Mouse (Mus musculus) heart, adult 18-20 months (tissue): ENCODE results near the gene Utp4. TPM values are rescaled to one million over a fixed set of nuclear protein-coding genes. Genes with fewer than 3 reads are reported as not detected.

Experiments used
- DNase-seq, 2 experiments: peaks; one replicate each; pipeline ENCODE4 v3.0.0; 2021 to 2022; ENCODE audit warnings: mixed read lengths in 1 of 2
- total RNA-seq, 2 experiments: library from RNA; stranded (reverse); gene quantifications; 2 replicates each; pipeline ENCODE4 v1.2.3; 2021

Utp4 gene
- total RNA-seq, 2 experiments from 2014 or later = 21.4 to 22.7 TPM

DNA sequence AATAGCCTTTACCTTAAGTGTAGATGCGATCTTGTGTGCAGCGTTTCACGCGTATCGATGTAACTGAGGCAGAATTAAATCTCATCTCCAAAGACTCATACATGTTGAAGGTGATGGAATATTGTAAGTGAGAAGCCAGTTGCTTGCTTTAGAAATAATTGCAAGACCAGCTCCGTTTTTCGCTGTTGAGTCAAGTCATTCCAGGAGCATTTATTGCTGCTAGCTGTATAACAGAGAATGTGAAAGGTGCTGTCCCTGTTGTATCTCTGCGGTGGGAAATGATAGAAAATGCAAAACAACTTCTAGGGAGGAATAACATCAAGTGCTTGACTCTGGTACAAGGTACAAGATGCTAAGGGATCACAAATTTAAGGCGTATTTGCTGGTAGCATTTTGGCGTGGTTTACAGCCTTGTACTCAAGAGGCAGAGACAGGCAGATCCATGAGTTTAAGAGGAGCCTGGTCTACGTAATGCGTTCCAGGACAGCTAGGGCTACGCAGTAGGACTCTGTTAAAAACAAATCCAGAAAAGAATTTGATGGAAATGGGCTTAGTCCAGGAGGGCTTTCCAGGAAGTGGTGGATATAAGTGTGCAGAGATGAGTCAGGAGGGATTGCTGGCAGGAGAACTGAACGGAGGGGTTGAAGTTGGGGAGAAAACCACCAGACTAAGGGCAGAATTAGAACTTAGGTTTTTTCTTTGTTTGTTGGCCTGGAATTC, 43.8 kb downstream of the Utp4 start:
- DNase-seq = peak in 1 of 2 experiments; percentile 36

DNA sequence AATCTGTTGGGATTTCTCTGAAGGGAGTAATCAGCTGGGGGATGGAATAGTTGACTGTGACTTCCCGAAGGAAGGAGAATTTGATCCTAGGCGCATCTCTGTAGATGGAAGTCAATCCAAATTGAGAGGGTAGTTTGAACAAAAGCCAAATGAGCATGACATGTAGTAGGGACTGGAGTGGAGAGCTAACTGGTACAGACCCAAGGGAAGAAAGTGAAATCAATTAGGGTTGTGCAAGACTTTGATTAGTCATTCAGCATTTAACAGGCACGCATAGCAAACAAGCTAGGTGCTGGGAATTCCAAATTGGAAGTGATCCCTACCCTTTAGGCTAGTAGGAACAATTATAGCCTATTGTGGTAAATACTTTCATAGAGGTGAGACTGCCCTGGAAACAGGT, 48.4 kb downstream of the Utp4 start:
- peak; percentile 43 for DNase-seq

DNA sequence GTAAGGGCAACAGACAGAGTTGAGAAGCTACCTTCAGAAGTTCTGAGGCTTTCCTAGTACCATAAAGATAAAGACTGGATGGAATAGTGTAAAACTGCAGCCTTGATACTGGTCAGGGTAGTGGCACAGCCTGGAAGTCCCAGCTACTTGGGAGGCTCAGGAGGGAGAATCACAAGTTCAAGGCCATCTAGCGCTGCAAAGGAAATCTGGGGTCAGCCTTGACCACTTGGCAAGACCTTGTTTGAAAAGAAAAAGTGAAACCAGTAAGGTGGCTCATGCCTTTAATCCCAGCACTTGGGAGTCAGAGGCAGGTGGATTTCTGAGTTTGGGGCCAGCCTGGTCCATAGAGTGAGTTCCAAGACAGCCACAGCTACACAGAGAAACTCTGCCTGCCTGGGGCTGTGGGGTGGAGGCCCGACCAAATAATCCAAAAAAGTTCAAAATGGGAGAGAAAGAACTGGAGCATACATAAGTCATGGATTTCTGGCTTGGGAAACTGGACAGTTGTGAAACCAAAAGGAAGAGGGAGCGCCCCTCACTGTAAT, 50.5 kb downstream of the Utp4 start:
- peak in 1 of 2 experiments; percentile 22 for DNase-seq

DNA sequence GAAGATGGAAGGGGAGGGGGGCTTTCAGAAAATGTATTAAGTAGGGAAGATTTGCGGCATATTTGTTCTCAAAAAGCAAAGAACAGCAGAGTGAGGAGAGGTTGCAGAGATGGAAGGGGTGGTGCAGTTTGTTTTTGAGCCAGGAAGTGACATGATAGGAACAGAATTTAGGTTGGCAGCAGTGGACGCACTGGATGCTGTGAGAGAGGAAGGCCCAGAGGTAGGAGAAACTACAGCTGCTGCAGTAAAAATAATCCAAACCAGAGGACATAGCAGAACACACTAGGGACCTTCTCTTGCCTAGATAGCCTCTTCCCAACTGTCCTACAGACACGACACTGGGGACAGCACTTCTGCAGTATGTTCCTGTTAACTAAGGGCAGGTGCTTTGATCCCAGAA, 51.3 kb downstream of the Utp4 start:
- peak; percentile 75 to 86 for DNase-seq

DNA sequence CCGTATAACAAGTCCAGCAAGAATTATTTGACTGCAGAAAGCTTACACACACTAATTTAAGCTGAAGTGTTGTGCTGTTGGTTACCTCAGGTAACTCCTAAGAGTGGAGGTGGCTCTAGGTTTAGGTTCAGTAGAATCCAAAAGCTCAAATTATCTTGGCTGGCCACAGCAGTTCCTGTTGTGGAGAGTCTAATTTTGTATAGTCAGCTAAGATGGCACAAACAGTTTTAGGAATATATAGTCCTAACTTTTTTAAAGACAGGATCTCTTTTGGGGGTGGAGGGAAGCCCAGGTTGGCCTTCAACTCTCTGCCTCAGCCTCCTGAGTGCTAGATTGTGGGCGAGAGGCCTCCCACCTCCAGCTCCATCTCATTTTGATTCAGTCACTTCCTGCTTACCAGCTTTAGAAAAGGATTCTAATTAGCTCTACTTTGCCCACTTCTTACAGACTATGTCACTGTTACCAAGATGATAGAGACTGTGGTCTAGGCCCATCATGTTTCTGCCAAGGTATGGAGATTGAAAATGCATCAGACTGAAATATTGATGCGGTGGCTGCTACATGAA, 55.3 kb downstream of the Utp4 start:
- no peak for DNase-seq

DNA sequence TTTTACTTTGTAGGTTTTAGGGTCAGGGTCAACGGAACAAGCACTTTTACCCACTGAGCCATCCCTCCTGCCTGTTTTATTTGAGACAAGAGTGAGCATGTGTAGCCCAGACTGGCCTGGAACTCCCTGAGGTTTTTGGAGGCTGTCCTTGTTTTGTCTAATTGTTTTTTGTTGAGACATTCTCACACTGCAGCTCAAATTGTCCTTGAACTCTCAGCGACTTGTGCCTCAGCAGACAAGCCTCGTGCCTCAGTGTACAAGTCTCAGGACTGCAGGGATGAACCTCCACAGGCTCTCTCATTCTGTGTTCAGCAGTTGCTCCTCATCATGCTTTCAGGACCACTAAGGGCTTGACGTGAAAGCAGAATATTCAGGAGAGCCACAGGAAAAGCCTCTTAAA, 58.3 kb downstream of the Utp4 start:
- no peak for DNase-seq

DNA sequence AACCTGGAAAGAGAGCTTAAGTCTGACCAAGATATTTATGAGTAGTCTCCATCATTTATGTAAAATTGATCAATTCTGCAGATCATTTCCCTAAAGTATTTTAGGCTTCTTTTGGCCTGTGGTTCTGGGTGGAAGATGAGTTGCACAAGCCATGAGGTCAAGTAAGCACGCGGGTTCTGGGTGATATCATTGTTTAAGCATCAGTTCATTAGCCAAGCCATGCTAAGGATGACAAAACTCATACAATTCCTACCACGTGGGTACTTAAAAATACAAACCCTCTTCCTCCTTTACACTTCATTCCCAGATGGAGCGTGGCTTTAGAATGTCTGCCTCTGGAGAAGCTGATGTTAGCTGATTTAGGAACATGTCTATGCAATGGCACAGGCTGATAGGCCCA, 60.1 kb downstream of the Utp4 start:
- peak in 1 of 2 experiments; percentile 34 for DNase-seq

DNA sequence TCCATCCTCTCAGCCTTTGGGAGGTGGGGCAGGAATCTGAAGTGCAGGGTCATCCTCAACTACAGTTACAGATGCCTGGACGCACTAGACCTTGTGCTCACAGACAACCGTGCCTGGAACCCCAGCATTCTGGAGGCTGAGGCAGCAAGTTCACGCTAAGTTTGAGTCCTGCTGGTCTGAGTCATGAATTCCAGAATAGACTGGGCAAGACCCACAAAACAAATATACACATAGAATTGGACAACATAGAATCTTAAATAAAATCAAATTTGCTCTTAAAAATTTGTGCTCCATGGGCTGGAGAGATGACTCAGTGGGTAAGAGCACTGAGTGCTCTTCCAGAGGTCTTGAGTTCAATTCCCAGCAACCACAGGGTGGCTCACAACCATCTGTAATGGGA, 63.6 kb downstream of the Utp4 start:
- no peak for DNase-seq

DNA sequence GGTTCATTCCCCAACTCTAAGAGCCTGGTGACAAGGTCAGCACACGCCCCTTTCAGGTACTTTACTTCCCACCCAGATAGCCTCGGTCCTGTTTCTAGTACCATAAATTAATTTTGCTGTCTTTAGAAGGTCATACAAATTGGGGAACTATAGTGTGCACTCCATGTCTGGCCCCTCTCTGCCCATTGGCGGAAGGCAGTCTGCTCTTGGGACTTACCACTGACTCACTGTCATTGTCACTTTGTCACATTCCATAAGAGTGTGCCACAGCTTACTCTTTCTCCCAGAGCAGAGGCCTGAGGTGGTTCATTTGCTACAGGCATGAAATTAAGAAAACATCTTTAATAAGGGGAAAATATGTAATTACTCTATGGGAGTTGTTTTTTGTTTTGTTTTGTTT, 64.8 kb downstream of the Utp4 start:
- no peak for DNase-seq

DNA sequence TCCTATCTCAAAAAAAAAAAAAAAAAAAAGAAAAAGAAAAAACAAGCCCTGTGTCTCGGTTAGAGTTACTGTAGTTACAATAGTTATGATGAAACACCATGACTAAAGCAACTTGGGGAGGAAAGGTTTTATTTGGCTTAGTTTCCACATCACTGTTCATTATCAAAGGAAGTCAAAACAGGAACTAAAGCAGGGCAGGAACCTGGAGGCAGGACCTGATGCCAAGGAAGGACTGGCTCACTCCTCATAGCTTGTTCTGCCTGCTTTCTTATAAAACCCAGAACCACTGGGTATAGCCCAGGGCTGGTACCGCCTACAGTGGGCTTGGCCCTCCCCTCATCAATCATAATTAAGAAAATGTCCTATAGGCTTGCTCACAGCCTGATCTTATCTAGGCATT, 66.2 kb downstream of the Utp4 start:
- DNase-seq = no peak

DNA sequence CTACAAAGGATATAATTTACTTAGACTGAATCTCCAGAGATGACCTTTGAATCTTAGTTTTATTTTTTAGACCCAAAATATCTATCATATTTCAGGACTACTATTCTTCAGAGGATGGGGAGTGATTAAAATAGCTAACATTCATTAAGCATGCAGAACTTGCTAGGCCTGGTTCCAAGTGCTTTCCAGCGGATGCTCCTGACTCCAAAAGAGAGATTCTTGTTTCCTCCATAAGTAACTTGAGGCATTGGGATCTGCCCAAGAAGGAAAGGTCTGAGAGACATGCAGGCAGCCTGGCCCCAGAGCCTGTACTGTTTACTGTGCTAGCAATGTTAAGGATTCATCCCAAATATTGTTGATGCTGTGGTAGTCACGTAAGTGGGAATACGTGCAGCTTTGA, 68.9 kb downstream of the Utp4 start:
- DNase-seq = peak; percentile 37 to 42

DNA sequence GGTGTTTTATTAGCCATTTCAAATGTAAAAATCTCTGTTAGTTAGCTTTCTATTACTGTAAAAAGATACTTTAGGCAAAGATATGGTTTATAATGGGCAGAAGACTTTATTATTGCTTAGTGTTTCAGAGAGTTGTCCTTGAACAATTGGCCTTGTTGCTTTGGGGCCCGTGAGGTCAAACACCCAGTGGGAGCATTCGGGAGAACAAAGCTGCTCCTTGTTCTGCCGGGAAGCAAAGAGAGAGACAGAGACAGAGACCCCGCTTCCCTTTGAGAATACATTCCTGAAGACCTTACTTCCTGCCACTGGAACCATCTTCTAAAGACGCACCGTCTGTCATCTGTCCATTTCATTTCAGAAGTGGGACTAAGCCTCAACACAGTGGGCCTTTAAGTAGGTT, 69.9 kb downstream of the Utp4 start:
- DNase-seq = no peak

DNA sequence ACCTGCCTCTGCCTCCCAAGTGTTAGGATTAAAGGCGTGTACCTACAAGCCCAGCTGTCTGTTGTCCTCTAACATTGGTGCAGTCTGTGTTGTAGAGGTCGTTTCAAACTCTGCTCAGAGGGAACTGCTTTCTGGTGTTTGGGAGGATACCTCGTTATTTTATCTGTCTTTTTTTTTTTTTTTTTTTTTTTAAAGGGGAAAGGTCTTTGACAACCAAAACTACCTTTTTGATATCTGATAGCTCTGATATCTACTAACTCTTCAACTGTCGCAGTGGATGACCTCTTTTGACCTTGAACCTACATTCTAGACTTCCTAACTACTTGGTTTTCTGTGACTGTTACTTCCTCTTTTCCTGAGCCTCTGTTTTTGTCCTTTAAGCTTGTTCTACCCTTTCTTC, 71.1 kb downstream of the Utp4 start:
- no peak for DNase-seq

DNA sequence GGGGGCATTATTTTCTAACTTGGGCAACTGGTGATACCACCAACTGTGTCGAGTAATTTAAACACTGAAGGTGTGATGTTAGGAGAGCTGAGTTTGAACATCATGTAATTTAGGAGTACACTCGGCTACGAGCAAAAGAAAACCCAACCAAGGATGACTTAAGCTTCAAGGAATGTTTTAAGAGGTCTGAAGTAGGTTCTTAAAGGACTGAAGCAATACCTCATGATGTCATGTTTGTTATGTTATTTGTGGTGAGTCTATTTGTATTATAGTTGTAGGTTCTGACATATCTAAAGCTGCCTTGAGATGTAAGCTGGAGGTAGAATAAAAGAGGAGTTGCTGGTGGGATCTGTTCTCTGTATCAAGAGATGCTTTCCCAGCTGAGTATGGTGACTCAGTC, 76.5 kb downstream of the Utp4 start:
- DNase-seq = no peak

DNA sequence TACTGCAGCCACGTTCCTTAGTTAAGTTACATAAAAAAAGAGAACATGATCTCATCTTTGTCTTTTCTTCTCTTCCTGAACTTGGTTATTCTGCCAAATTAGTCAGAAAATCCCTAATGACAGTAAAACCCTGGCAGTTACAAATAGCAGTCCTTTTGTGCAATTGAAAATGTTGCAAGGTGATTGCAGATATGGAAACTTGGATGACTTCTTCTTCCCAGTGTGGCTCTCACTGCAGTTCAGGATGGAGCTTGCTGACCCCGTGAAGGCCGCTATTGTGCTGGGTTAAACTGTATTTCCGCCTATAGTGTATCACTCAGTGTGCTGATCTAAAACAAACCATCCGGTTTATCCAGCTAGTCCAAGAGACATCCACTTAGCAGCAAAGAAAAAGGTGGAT, 78.5 kb downstream of the Utp4 start:
- peak; percentile 46 to 73 for DNase-seq

Other genes with a start within 250 kb of the Utp4 start
- 10 to 100 TPM in 1 of 2 experiments, 1 to 10 TPM in 1; 10.0 to 10.8 TPM for gene Tango6, start 210.6 kb upstream of the Utp4 start, total RNA-seq
- gene Has3, start 23.4 kb upstream of the Utp4 start, total RNA-seq = under 1 TPM; 0.42 to 0.51 TPM
- 1 to 10 TPM; 9.6 to 9.7 TPM for gene Sntb2, start 42.1 kb downstream of the Utp4 start, total RNA-seq
- gene Vps4a, start 137.6 kb downstream of the Utp4 start, total RNA-seq = 10 to 100 TPM; 58.7 to 60.0 TPM
- gene Pdf, start 155.0 kb downstream of the Utp4 start, total RNA-seq = 10 to 100 TPM; 64.3 to 77.4 TPM
- gene Cog8, start 163.1 kb downstream of the Utp4 start, total RNA-seq = 10 to 100 TPM; 15.8 to 17.1 TPM
- gene Nip7, start 163.2 kb downstream of the Utp4 start, total RNA-seq = 10 to 100 TPM; 22.1 to 22.8 TPM
- gene Tmed6, start 172.0 kb downstream of the Utp4 start, total RNA-seq = not detected
- 10 to 100 TPM; 11.8 to 13.5 TPM for gene Terf2, start 202.9 kb downstream of the Utp4 start, total RNA-seq